Mouse (Mus musculus): ENCODE data around the gene Gm49721. TPM values are rescaled to one million over a fixed set of nuclear protein-coding genes. Genes with fewer than 3 reads are reported as not detected.

The Gm49721 gene
- polyA plus RNA-seq, 1 experiment from 2014 or later = 0.56 TPM

Other genes starting within 250 kb of the Gm49721 start
- gene Ezr, start 196.1 kb upstream of the Gm49721 start, polyA plus RNA-seq (2014; fragmentation: Nextera tagmentation; extraction: Ambion mirVana) = 60.1 and 67.4 TPM in 2 replicates
- 57.9 and 61.9 TPM in 2 replicates for gene Rsph3b, start 30.2 kb upstream of the Gm49721 start, polyA plus RNA-seq (2014; fragmentation: Nextera tagmentation; extraction: Ambion mirVana)
- 62.9 and 68.8 TPM in 2 replicates for gene Tagap1, start 17.7 kb upstream of the Gm49721 start, polyA plus RNA-seq (2014; fragmentation: Nextera tagmentation; extraction: Ambion mirVana)
- gene Rnaset2b, start 8.3 kb upstream of the Gm49721 start, polyA plus RNA-seq (2014; fragmentation: Nextera tagmentation; extraction: Ambion mirVana) = 96.7 and 129 TPM in 2 replicates
- not detected in 2 replicates for gene Gm1604a, start 46.7 kb downstream of the Gm49721 start, polyA plus RNA-seq (2014; fragmentation: Nextera tagmentation; extraction: Ambion mirVana)
- gene Rps6ka2, start 191.2 kb downstream of the Gm49721 start, polyA plus RNA-seq (2014; fragmentation: Nextera tagmentation; extraction: Ambion mirVana) = 24.4 and 25.7 TPM in 2 replicates